Mouse (Mus musculus): ENCODE measurements at regions not wholly inside any gene's neighbourhood (a gene's known extent, or its start where the extent isn't known, plus 50 kb on each side); places are given as distances from the start of the nearest gene placed in this dataset.

- TF ChIP-seq CTCF (IDR thresholded peaks at IDR 0.05; ENCODE audit: low read depth, low read length) (no peak), POLR2AphosphoS5 (IDR thresholded peaks at IDR 0.05; ENCODE audit: insufficient replicate concordance, low read depth, low read length) (no peak), GATA1 (IDR thresholded peaks at IDR 0.05; ENCODE audit: borderline replicate concordance, low read length) (no peak)
Observed at GRCm38 (mm10) chr10:83970501-83970900, 247.8 kb downstream of the 1500009L16Rik start.

Data from G1E (cell line).